Mouse (Mus musculus) stomach, postnatal 0 days (tissue): ENCODE data around the gene Pxylp1.

ENCODE experiments used
- CTCF ChIP-seq: IDR thresholded peaks from 2 replicates; pipeline ENCODE4 v1.5.1; 2016; ENCODE audit warnings: antibody characterized with exemption, low read depth, mild to moderate bottlenecking, moderate library complexity
- EP300 ChIP-seq: optimal IDR thresholded peaks from 2 replicates; pipeline ENCODE3; 2016; ENCODE audit warnings: antibody characterized with exemption

- TF ChIP-seq CTCF (no peak), EP300 (no peak)
These were observed 68.4 kb downstream of the Pxylp1 start for GRCm38 (mm10) chr9:96824026-96824425.
